Mouse (Mus musculus): Measurements from ENCODE around the gene Ccdc89. TPM values are rescaled to one million over a fixed set of nuclear protein-coding genes. Genes with fewer than 3 reads are reported as not detected.

Gene Ccdc89
- polyA plus RNA-seq (2021; fragmentation: Nextera tagmentation) = 0.31 and 0.79 TPM in 2 replicates
- long read RNA-seq, experiment 1, partial matches to known transcripts = 0 of 3 reads
- long read RNA-seq, experiment 1, other reads (novel, unspliced or antisense) = 0 of 3 reads
- long read RNA-seq, experiment 2, partial matches to known transcripts = 0 of 1 reads
- long read RNA-seq, experiment 2, other reads (novel, unspliced or antisense) = 0 of 1 reads

GRCm38 (mm10) chr7:90426020-90427001 is at the start of gene Ccdc89:
Ccdc89 (plus strand) TSS chr7:90426577.

GRCm38 (mm10) chr7:90442518-90443080 is 16.2 kb downstream of the Ccdc89 start, which contains the start of gene Crebzf:
Crebzf (plus strand) TSS chr7:90442729.

GRCm38 (mm10) chr7:90456845-90457468 is 30.6 kb downstream of the Ccdc89 start, which contains the start of gene Tmem126a:
Tmem126a (minus strand) TSS chr7:90457229.

GRCm38 (mm10) chr7:90475793-90476312 is 49.5 kb downstream of the Ccdc89 start, which contains the start of gene Tmem126b:
Tmem126b (minus strand) TSS chr7:90476001.

GRCm38 (mm10) chr7:90476313-90477245 is 50.2 kb downstream of the Ccdc89 start, which contains the start of gene Dlg2:
Dlg2 (plus strand) TSS chr7:90476672.

Other genes starting within 250 kb of the Ccdc89 start
- gene Ccdc83, start 160.8 kb upstream of the Ccdc89 start, polyA plus RNA-seq (2021; fragmentation: Nextera tagmentation) = not detected in 2 replicates
- 31.6 and 36.8 TPM in 2 replicates for gene Sytl2, start 124.3 kb upstream of the Ccdc89 start, polyA plus RNA-seq (2021; fragmentation: Nextera tagmentation)
- gene Crebzf, start 16.2 kb downstream of the Ccdc89 start, polyA plus RNA-seq (2021; fragmentation: Nextera tagmentation) = 8.3 and 10.0 TPM in 2 replicates
- gene Tmem126a, start 30.7 kb downstream of the Ccdc89 start, polyA plus RNA-seq (2021; fragmentation: Nextera tagmentation) = 69.5 and 82.8 TPM in 2 replicates
- 29.9 and 34.5 TPM in 2 replicates for gene Tmem126b, start 49.4 kb downstream of the Ccdc89 start, polyA plus RNA-seq (2021; fragmentation: Nextera tagmentation)
- gene Dlg2, start 50.1 kb downstream of the Ccdc89 start, polyA plus RNA-seq (2021; fragmentation: Nextera tagmentation) = 85.1 and 88.6 TPM in 2 replicates

Data from left cerebral cortex, adult 6 months (tissue).